Mouse (Mus musculus): ENCODE data around the gene Abcc1. TPM values are rescaled to one million over a fixed set of nuclear protein-coding genes. Genes with fewer than 3 reads are reported as not detected.
A peak's percentile ranks its signal among the peaks of the same experiment; 100 is the strongest.

Gene Abcc1
- polyA plus RNA-seq, 1 experiment from 2014 or later, result 12.5 TPM

DNA sequence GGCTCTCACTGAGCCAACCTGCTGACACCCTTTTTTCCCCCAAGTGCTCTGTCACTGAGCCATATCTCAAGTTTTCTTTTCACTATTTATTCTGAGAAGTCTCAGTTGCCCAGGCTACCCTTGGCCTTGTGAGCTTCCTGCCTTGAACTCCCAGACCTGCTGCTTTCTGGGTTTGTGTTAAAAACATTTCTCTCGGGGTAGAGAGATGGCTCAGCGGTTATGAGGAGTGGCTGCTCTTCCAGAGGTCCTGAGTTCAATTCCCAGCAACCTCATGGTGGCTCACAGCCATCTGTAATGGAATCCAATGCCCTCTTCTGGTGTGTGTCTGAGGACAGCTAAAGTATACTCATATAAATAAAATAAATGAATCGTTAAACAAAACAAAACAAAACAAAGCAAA lies 9.1 kb upstream of the Abcc1 start:
- WGBS, result 69% methylated on average over 3 of the region's 3 CpGs
- no peaks in the 10 kb centered on the region for H3K27me3 ChIP-seq (replicated peaks; ENCODE audit: control insufficient read depth, insufficient read depth, low read length)
- DNase-seq (ENCODE audit: low spot score), result no peak
- no peaks in the 10 kb centered on the region for H3K9me3 ChIP-seq (ENCODE audit: control insufficient read depth, low read length)
- ATAC-seq (replicated peaks; ENCODE audit: low FRiP score, low TSS enrichment, low read depth), result no peak
- H3K4me2 ChIP-seq (ENCODE audit: low read length), result no peak overlapping the region
- H3K4me1 ChIP-seq (replicated peaks; ENCODE audit: control insufficient read depth, insufficient read depth, low read length), result no peaks in the 10 kb centered on the region
- no peak overlapping the region for H3K4me3 ChIP-seq (ENCODE audit: low read depth, low read length)
- no peak overlapping the region for H3K9ac ChIP-seq (ENCODE audit: low read length)
- H3K27ac ChIP-seq (ENCODE audit: low read depth), result no peak overlapping the region
- no peaks in the 10 kb centered on the region for H3K36me3 ChIP-seq (ENCODE audit: control insufficient read depth, insufficient read depth, low read length)

- no peaks in the 10 kb centered on the region for H3K4me1 ChIP-seq (replicated peaks; ENCODE audit: control insufficient read depth, insufficient read depth, low read length)
- no peak overlapping the region for H3K4me3 ChIP-seq (ENCODE audit: low read depth, low read length)
- H3K9me3 ChIP-seq (ENCODE audit: control insufficient read depth, low read length), result no peaks in the 10 kb centered on the region
- no peak overlapping the region for H3K4me2 ChIP-seq (ENCODE audit: low read length)
- no peak overlapping the region for H3K27ac ChIP-seq (ENCODE audit: low read depth)
- no peaks in the 10 kb centered on the region for H3K27me3 ChIP-seq (replicated peaks; ENCODE audit: control insufficient read depth, insufficient read depth, low read length)
- 59% methylated on average over 5 of the region's 5 CpGs for WGBS
- DNase-seq (ENCODE audit: low spot score) (no peak), ATAC-seq (replicated peaks; ENCODE audit: low FRiP score, low TSS enrichment, low read depth) (no peak)
- H3K36me3 ChIP-seq (ENCODE audit: control insufficient read depth, insufficient read depth, low read length), result no peaks in the 10 kb centered on the region
- no peak overlapping the region for H3K9ac ChIP-seq (ENCODE audit: low read length)
These were observed 8.7 kb upstream of the Abcc1 start for GRCm38 (mm10) chr16:14352663-14353062.

DNA sequence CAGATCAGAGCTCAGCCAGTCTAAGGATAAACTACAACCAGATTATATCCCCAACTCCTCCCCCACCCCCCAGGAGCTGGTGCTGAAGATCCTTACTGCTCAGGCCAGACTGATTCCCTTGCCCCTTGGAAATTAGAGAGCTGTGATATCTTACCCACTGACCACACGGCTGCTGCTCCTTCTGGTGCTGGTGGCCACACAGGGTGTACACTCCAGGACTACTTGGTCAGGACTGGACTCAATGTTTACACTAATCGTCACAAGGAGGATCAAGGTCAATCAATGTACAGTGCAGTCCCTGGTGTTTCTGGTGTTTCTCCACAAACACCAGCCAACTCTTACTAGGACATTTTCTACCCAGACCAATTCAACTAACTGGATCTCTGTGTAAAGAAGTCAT lies 3.5 kb upstream of the Abcc1 start:
- no peak overlapping the region for H3K27ac ChIP-seq (ENCODE audit: low read depth)
- DNase-seq (ENCODE audit: low spot score), result no peak

DNA sequence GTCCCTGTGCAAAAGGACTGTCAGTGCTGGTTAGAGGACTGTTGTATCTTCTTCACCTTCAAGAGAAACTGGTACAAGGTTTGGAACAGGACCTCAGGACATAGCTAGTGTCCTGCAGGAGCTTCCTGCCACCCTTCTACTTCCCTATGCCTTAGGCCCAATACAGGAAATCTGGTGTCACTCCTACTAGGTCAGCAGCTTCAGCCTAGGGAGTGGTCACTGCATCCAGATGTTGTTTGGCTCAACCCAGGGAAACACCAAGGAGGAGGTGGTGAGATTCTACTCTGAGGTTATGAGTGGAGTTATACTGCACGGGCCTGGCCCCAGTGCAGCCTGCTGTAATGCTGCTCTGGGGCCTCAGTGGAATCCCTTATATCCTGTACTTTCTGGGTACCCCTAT lies 2.8 kb upstream of the Abcc1 start:
- Histone ChIP-seq H3K9ac (ENCODE audit: low read length) (no peak overlapping the region), H3K4me3 (ENCODE audit: low read depth, low read length) (no peak overlapping the region), H3K36me3 (ENCODE audit: control insufficient read depth, insufficient read depth, low read length) (no peaks in the 10 kb centered on the region), H3K27me3 (replicated peaks; ENCODE audit: control insufficient read depth, insufficient read depth, low read length) (no peaks in the 10 kb centered on the region), H3K4me1 (replicated peaks; ENCODE audit: control insufficient read depth, insufficient read depth, low read length) (peaks cover 7% of the 10 kb centered on the region), H3K27ac (ENCODE audit: low read depth) (no peak overlapping the region), H3K9me3 (ENCODE audit: control insufficient read depth, low read length) (no peaks in the 10 kb centered on the region), H3K4me2 (ENCODE audit: low read length) (no peak overlapping the region)
- ATAC-seq (replicated peaks; ENCODE audit: low FRiP score, low TSS enrichment, low read depth) (no peak), DNase-seq (ENCODE audit: low spot score) (no peak)
- 67% methylated on average over 1 of the region's 1 CpGs for WGBS

More for the DNA sequence above, 3.5 kb upstream of the Abcc1 start:
- peaks cover 7% of the 10 kb centered on the region for H3K4me1 ChIP-seq (replicated peaks; ENCODE audit: control insufficient read depth, insufficient read depth, low read length)
- no peak overlapping the region for H3K4me3 ChIP-seq (ENCODE audit: low read depth, low read length)
- WGBS, result 56% methylated on average over 2 of the region's 2 CpGs
- H3K9me3 ChIP-seq (ENCODE audit: control insufficient read depth, low read length), result no peaks in the 10 kb centered on the region
- H3K27me3 ChIP-seq (replicated peaks; ENCODE audit: control insufficient read depth, insufficient read depth, low read length), result no peaks in the 10 kb centered on the region
- H3K36me3 ChIP-seq (ENCODE audit: control insufficient read depth, insufficient read depth, low read length), result no peaks in the 10 kb centered on the region
- H3K9ac ChIP-seq (ENCODE audit: low read length), result no peak overlapping the region
- no peak for ATAC-seq (replicated peaks; ENCODE audit: low FRiP score, low TSS enrichment, low read depth)
- no peak overlapping the region for H3K4me2 ChIP-seq (ENCODE audit: low read length)

GRCm38 (mm10) chr16:14360931-14361330 lies 427 bp upstream of the Abcc1 start:
- Histone ChIP-seq H3K36me3 (ENCODE audit: control insufficient read depth, insufficient read depth, low read length) (no peaks in the 10 kb centered on the region), H3K27ac (ENCODE audit: low read depth) (no peak overlapping the region; the same call in 1 of the 2 replicates), H3K9ac (ENCODE audit: low read length) (peak overlapping the region; percentile 66), H3K4me2 (ENCODE audit: low read length) (peak overlapping the region; percentile 89), H3K4me3 (ENCODE audit: low read depth, low read length) (peak overlapping the region; percentile 79), H3K4me1 (replicated peaks; ENCODE audit: control insufficient read depth, insufficient read depth, low read length) (peaks cover 7% of the 10 kb centered on the region), H3K9me3 (ENCODE audit: control insufficient read depth, low read length) (no peaks in the 10 kb centered on the region), H3K27me3 (replicated peaks; ENCODE audit: control insufficient read depth, insufficient read depth, low read length) (no peaks in the 10 kb centered on the region)
- DNase-seq (ENCODE audit: low spot score), result no peak
- ATAC-seq (replicated peaks; ENCODE audit: low FRiP score, low TSS enrichment, low read depth), result peak; percentile 40
- WGBS, result 3% methylated on average over 7 of the region's 7 CpGs

GRCm38 (mm10) chr16:14362099-14362820 lies 902 bp downstream of the Abcc1 start:
- ATAC-seq (replicated peaks; ENCODE audit: low FRiP score, low TSS enrichment, low read depth), result no peak
- no peaks in the 10 kb centered on the region for H3K27me3 ChIP-seq (replicated peaks; ENCODE audit: control insufficient read depth, insufficient read depth, low read length)
- H3K4me1 ChIP-seq (replicated peaks; ENCODE audit: control insufficient read depth, insufficient read depth, low read length), result peaks cover 7% of the 10 kb centered on the region
- H3K4me3 ChIP-seq (ENCODE audit: low read depth, low read length), result peak overlapping the region; percentile 79
- peak; percentile 57 for DNase-seq (ENCODE audit: low spot score)
- peak overlapping the region; percentile 89 for H3K4me2 ChIP-seq (ENCODE audit: low read length)
- H3K36me3 ChIP-seq (ENCODE audit: control insufficient read depth, insufficient read depth, low read length), result no peaks in the 10 kb centered on the region
- WGBS, result 32% methylated on average over 7 of the region's 7 CpGs
- no peak overlapping the region for H3K27ac ChIP-seq (ENCODE audit: low read depth)
- peak overlapping the region; percentile 66 for H3K9ac ChIP-seq (ENCODE audit: low read length)
- H3K9me3 ChIP-seq (ENCODE audit: control insufficient read depth, low read length), result no peaks in the 10 kb centered on the region

GRCm38 (mm10) chr16:14363496-14363895 lies 2.1 kb downstream of the Abcc1 start:
- ATAC-seq (replicated peaks; ENCODE audit: low FRiP score, low TSS enrichment, low read depth) (no peak), DNase-seq (ENCODE audit: low spot score) (no peak)
- no peak overlapping the region for H3K4me2 ChIP-seq (ENCODE audit: low read length)
- 90% methylated on average over 3 of the region's 3 CpGs for WGBS
- no peaks in the 10 kb centered on the region for H3K27me3 ChIP-seq (replicated peaks; ENCODE audit: control insufficient read depth, insufficient read depth, low read length)
- H3K4me1 ChIP-seq (replicated peaks; ENCODE audit: control insufficient read depth, insufficient read depth, low read length), result peaks cover 7% of the 10 kb centered on the region
- no peak overlapping the region for H3K4me3 ChIP-seq (ENCODE audit: low read depth, low read length)
- H3K36me3 ChIP-seq (ENCODE audit: control insufficient read depth, insufficient read depth, low read length), result no peaks in the 10 kb centered on the region
- H3K9ac ChIP-seq (ENCODE audit: low read length), result no peak overlapping the region
- H3K9me3 ChIP-seq (ENCODE audit: control insufficient read depth, low read length), result no peaks in the 10 kb centered on the region
- H3K27ac ChIP-seq (ENCODE audit: low read depth), result no peak overlapping the region

- no peak overlapping the region for H3K27ac ChIP-seq (ENCODE audit: low read depth)
- H3K9me3 ChIP-seq (ENCODE audit: control insufficient read depth, low read length), result no peaks in the 10 kb centered on the region
- peaks cover 7% of the 10 kb centered on the region for H3K4me1 ChIP-seq (replicated peaks; ENCODE audit: control insufficient read depth, insufficient read depth, low read length)
- H3K9ac ChIP-seq (ENCODE audit: low read length), result no peak overlapping the region
- no peak for ATAC-seq (replicated peaks; ENCODE audit: low FRiP score, low TSS enrichment, low read depth)
- no peaks in the 10 kb centered on the region for H3K36me3 ChIP-seq (ENCODE audit: control insufficient read depth, insufficient read depth, low read length)
- 94% methylated on average over 6 of the region's 6 CpGs for WGBS
- H3K4me2 ChIP-seq (ENCODE audit: low read length), result no peak overlapping the region
- no peaks in the 10 kb centered on the region for H3K27me3 ChIP-seq (replicated peaks; ENCODE audit: control insufficient read depth, insufficient read depth, low read length)
- no peak for DNase-seq (ENCODE audit: low spot score)
- no peak overlapping the region for H3K4me3 ChIP-seq (ENCODE audit: low read depth, low read length)
These were observed 2.7 kb downstream of the Abcc1 start for GRCm38 (mm10) chr16:14364066-14364465.

DNA sequence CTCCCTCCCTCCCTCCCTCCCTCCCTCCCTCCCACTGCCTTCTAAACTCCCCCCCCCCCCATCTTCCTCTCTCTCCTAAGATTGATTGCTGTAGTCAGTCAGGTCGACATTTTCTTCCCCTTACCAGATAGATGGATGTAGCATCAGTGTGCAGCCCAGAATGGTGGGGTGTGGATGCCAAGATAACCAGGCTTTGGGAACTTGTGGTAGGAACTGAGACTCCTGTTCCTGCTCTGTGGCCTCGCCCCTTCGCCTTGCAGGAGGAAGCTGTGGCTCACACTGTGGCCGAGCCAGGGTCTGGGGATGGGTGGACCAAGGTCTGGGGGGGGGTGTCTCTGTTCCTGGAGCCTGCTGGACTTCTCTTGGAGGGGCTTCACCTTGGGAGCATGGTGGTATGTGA lies 4.1 kb downstream of the Abcc1 start:
- H3K4me2 ChIP-seq (ENCODE audit: low read length), result no peak overlapping the region
- H3K27me3 ChIP-seq (replicated peaks; ENCODE audit: control insufficient read depth, insufficient read depth, low read length), result no peaks in the 10 kb centered on the region
- ATAC-seq (replicated peaks; ENCODE audit: low FRiP score, low TSS enrichment, low read depth), result no peak
- 72% methylated on average over 4 of the region's 4 CpGs for WGBS
- no peaks in the 10 kb centered on the region for H3K9me3 ChIP-seq (ENCODE audit: control insufficient read depth, low read length)
- H3K27ac ChIP-seq (ENCODE audit: low read depth), result no peak overlapping the region
- H3K36me3 ChIP-seq (ENCODE audit: control insufficient read depth, insufficient read depth, low read length), result no peaks in the 10 kb centered on the region
- H3K4me3 ChIP-seq (ENCODE audit: low read depth, low read length), result no peak overlapping the region
- H3K4me1 ChIP-seq (replicated peaks; ENCODE audit: control insufficient read depth, insufficient read depth, low read length), result peaks cover 7% of the 10 kb centered on the region
- H3K9ac ChIP-seq (ENCODE audit: low read length), result no peak overlapping the region
- DNase-seq (ENCODE audit: low spot score), result no peak

Data from intestine, embryonic 14.5 days (tissue).